Mouse (Mus musculus) heart, embryonic 10.5 days (tissue): ENCODE data around the gene Bach1. TPM values are rescaled to one million over a fixed set of nuclear protein-coding genes. Genes with fewer than 3 reads are reported as not detected.

Source experiments
- DNase-seq: peaks from one replicate; pipeline ENCODE4 v3.0.0-alpha.2; 2017; ENCODE audit warnings: low spot score
- H3K27ac ChIP-seq: fragments of 300-500 bp; sonication (generic); 2 replicates; pipeline ENCODE4 v1.5.1; 2016; ENCODE audit warnings: mild to moderate bottlenecking
- H3K27me3 ChIP-seq: fragments of 300-500 bp; sonication (generic); 2 replicates; pipeline ENCODE4 v1.6.1; 2016; ENCODE audit warnings: mild to moderate bottlenecking; ENCODE audit not compliant: poor library complexity, insufficient read depth, severe bottlenecking
- H3K36me3 ChIP-seq: fragments of 300-500 bp; sonication (generic); 2 replicates; pipeline ENCODE4 v1.6.1; 2016; ENCODE audit warnings: mild to moderate bottlenecking, moderate library complexity
- H3K4me1 ChIP-seq: fragments of 300-500 bp; sonication (generic); 2 replicates; pipeline ENCODE4 v1.6.1; 2016; ENCODE audit warnings: mild to moderate bottlenecking
- H3K4me3 ChIP-seq: fragments of 300-500 bp; sonication (generic); 2 replicates; pipeline ENCODE4 v1.5.1; 2016; ENCODE audit warnings: mild to moderate bottlenecking, moderate library complexity
- H3K9me3 ChIP-seq: fragments of 300-500 bp; sonication (generic); 2 replicates; pipeline ENCODE4 v1.6.1; 2016; ENCODE audit warnings: mild to moderate bottlenecking, moderate library complexity
- WGBS: fragments of 180-500 bp; shearing (Covaris S2); methylation state at CpG from one replicate; pipeline ENCODE4 v1.1.7; 2016; 5-methylcytosine and 5-hydroxymethylcytosine counted together
- polyA plus RNA-seq: library from polyadenylated mRNA; unstranded; fragments of >200 nt; fragmentation: Nextera tagmentation; extraction: Ambion mirVana; gene quantifications from 2 replicates; pipeline ENCODE4 v1.2.1, GENCODE M21; 2016

Bach1 gene
- polyA plus RNA-seq: 8.5 and 9.4 TPM in 2 replicates

DNA sequence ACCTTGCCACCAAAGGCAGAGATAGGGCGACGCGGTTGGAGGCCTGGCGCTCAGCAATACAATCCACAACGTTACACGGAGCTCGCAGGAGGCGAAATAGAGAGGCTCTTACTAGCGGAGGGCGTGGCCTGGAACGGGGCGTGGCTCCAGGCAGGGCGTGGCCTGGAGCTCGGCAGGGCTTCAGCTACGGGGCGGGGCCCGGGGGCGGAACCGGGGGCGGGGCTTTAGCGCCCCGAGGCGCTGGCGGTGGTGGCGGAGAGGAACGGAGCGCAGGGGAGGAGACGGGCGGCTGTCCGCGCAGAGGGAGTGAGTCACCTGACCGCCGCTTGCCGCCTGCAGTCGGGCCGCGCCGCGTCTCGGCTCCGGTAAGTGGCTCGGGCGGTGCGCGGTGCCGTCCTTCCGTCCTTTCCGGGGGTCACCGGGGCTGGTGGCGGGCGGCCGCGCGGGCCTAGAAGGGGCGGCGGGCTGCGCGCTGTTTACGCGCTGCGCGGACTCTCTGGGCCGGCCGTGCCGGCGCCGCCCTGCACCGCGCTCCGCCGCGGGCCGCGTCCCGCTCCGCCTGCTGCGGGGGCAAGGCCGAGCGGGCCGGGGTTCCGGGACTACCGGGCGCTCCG is at the start of gene Bach1:
Gene Bach1 (plus strand): TSS at position 254 of the 614 bp plus-strand sequence.
- DNase-seq: peak; percentile 98
- WGBS: under 1% methylated on average over 82 of the region's 84 CpGs

DNA sequence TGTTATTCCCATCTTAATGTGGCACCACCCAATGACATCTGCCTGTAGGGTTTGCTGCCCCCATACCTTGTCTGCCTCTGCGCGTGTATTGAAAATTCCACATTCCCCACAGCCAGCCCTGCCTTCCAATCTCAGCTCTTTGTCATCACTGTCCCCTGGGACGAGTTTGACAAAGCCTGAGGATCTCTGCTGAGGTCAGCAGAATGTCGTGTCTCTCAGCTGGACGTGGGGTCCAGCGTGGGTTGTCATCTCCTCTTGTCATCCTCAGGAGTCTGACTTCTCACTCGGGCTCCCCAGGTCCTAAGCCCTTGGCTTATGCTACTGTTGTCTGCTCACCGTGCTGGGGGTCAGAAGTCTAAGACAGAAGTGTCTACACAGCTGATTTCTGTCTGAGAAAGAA is 46.4 kb upstream of the Bach1 start:
- DNase-seq: no peak
- 61% methylated on average over 8 of the region's 8 CpGs for WGBS
- H3K4me1 ChIP-seq: no peaks in the 10 kb centered on the region

More for the DNA sequence above, at the start of gene Bach1:
- H3K36me3 ChIP-seq: no peaks in the 10 kb centered on the region
- H3K27me3 ChIP-seq: peaks cover 10% of the 10 kb centered on the region; the same call in 1 of the 2 replicates
- no peaks in the 10 kb centered on the region for H3K9me3 ChIP-seq
- peaks cover 46% of the 10 kb centered on the region for H3K4me1 ChIP-seq
- H3K4me3 ChIP-seq: peak within 1 kb of the TSS; percentile 94
- peak within 1 kb of the TSS; percentile 99 for H3K27ac ChIP-seq

DNA sequence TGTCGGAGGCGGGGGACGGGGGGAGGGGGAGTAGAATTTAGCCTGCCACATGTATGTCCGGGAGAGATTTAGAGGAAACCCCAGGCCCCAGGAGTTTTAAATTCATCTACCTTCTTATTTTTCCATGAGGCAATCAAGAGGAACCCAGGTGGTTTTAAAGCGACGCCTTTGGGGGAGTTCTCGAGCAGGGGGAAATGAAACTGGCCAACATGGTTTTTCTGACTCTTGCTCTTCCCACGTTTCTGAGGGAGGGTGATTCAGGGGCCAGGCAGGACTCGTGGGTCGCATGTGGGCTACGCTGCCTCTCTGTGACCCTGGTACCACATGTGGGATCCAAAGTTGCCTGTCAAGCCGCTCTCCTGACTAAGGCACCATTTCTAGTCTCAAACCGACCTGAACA is 45.8 kb upstream of the Bach1 start:
- H3K9me3 ChIP-seq: no peaks in the 10 kb centered on the region
- H3K36me3 ChIP-seq: no peaks in the 10 kb centered on the region
- H3K4me3 ChIP-seq: no peak overlapping the region
- WGBS: 84% methylated on average over 13 of the region's 13 CpGs
- no peak for DNase-seq
- H3K27ac ChIP-seq: no peak overlapping the region
- no peaks in the 10 kb centered on the region for H3K4me1 ChIP-seq
- H3K27me3 ChIP-seq: no peaks in the 10 kb centered on the region

More for the DNA sequence above, 46.4 kb upstream of the Bach1 start:
- no peaks in the 10 kb centered on the region for H3K27me3 ChIP-seq
- no peak overlapping the region for H3K4me3 ChIP-seq
- H3K9me3 ChIP-seq: no peaks in the 10 kb centered on the region
- no peaks in the 10 kb centered on the region for H3K36me3 ChIP-seq
- no peak overlapping the region for H3K27ac ChIP-seq

DNA sequence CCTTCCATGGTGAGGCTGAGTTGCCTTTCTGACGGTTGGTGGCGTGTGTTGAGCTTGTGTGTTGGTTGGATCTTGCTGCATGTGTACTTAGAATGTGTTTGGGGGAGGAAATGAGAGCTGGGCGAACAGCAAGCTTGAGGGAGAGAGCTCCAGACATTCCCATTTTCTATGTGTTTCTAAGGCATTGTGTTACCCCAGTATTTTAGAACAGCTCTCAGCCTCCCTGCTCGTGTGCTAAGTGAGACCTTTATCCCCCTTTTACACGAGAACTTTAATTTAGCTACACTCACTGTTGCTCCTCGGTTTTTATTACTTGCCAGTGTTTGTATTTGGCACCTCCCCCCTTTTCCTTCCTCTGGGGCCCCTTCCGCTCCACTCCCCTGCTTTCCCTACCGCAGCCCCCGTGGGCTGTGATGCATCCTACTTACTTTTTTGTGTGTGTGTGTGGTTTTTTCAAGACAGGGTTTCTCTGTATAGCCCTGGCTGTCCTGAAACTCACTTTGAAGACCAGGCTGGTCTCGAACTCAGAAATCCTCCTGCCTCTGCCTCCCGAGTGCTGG is 44.6 kb upstream of the Bach1 start:
- WGBS: 76% methylated on average over 11 of the region's 11 CpGs
- peak overlapping the region; percentile 10; the same call in 1 of the 2 replicates for H3K27ac ChIP-seq
- H3K36me3 ChIP-seq: no peaks in the 10 kb centered on the region
- H3K9me3 ChIP-seq: no peaks in the 10 kb centered on the region
- H3K4me3 ChIP-seq: no peak overlapping the region
- no peak for DNase-seq
- no peaks in the 10 kb centered on the region for H3K27me3 ChIP-seq
- no peaks in the 10 kb centered on the region for H3K4me1 ChIP-seq

DNA sequence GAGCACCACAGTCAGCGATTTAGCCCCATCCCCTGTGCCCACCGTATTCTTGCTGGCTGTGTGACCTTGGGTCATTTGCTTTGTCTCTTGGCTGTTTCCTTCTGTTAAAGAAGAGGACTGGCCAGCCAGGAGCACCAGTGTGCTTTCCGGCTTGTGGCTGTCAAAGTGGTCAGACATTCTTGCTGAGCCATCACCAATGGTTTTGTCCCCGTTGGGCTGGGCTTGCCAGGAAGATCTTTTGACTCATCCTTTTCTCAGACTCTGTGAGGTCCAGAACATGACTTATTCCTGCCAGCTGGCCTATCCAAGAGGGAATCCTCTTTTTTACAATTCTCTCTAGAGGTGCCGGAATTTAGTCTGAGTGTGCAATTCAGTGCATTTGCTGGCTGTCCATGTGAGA is 43.7 kb upstream of the Bach1 start:
- no peak overlapping the region for H3K27ac ChIP-seq
- no peaks in the 10 kb centered on the region for H3K9me3 ChIP-seq
- no peaks in the 10 kb centered on the region for H3K36me3 ChIP-seq
- 79% methylated on average over 5 of the region's 5 CpGs for WGBS
- DNase-seq: no peak
- no peaks in the 10 kb centered on the region for H3K4me1 ChIP-seq
- H3K27me3 ChIP-seq: no peaks in the 10 kb centered on the region
- no peak overlapping the region for H3K4me3 ChIP-seq

DNA sequence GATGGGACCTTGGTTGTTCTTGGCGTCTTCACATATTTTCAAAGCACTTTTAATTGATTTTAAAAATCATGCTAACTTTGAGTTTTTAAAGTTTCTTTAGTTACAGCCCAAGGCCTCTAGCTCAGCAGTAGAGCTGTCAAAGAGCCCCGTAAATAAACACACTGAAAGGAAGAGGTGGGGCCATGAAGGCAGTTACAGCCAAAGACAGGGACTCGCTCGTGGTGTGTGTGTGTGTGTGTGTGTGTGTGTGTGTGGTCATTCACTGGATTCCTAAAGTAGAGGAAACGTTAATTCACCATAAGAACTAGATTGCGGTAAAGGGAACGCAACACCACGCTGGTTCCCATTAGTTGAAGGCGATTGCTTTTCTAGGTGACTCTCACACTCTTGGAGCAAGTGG is 43.2 kb upstream of the Bach1 start:
- no peak overlapping the region for H3K4me3 ChIP-seq
- no peak for DNase-seq
- no peaks in the 10 kb centered on the region for H3K36me3 ChIP-seq
- no peaks in the 10 kb centered on the region for H3K27me3 ChIP-seq
- no peaks in the 10 kb centered on the region for H3K4me1 ChIP-seq
- no peak overlapping the region for H3K27ac ChIP-seq
- 78% methylated on average over 9 of the region's 9 CpGs for WGBS
- no peaks in the 10 kb centered on the region for H3K9me3 ChIP-seq

DNA sequence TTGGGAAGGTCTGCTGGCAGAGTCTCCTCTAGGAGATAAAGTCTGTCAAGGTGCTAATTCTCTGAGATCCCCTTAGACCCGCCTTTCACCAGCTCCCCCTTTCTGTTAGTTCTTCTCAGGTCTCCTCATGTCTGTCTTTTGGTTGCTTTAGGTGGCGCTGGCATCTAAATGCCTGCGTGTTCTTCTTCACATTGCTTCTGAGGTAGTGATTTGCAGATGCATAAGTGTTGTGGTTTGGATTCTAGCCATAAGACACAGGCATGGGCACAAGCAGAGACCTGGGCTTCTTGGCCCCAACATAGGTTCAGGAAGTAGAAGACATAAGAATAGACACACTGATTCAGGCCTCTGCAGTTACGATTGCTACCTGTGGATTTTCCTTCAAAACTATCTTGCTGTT is 42.0 kb upstream of the Bach1 start:
- no peak for DNase-seq
- no peak overlapping the region for H3K27ac ChIP-seq
- no peak overlapping the region for H3K4me3 ChIP-seq
- no peaks in the 10 kb centered on the region for H3K9me3 ChIP-seq
- no peaks in the 10 kb centered on the region for H3K36me3 ChIP-seq
- 83% methylated on average over 4 of the region's 4 CpGs for WGBS
- 0 out of 2 replicates have a peak, but pooled peaks cover 2% of the 10 kb centered on the region for H3K4me1 ChIP-seq
- H3K27me3 ChIP-seq: no peaks in the 10 kb centered on the region

DNA sequence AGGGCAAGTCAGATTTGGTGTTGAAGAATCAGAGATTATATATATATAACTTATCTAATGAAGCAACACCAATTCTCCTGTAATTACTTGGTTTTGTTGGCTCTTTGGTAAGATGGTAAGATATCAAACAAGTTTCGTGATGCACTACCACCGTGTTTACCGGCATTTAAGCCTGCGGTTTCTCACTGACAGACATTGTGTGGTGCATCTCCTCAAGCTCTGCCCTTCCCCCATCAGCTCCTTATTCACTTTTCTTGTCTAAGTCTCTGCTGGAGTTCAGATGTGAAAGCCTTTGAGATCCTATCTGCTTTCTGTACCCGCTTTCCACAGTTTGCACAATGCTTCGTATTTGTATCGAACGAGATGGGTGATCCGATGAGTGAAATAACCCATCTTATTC is 41.5 kb upstream of the Bach1 start:
- 0 out of 2 replicates have a peak, but pooled peaks cover 2% of the 10 kb centered on the region for H3K4me1 ChIP-seq
- 91% methylated on average over 9 of the region's 9 CpGs for WGBS
- H3K36me3 ChIP-seq: no peaks in the 10 kb centered on the region
- DNase-seq: no peak
- H3K27ac ChIP-seq: no peak overlapping the region
- no peak overlapping the region for H3K4me3 ChIP-seq
- H3K27me3 ChIP-seq: no peaks in the 10 kb centered on the region
- no peaks in the 10 kb centered on the region for H3K9me3 ChIP-seq

DNA sequence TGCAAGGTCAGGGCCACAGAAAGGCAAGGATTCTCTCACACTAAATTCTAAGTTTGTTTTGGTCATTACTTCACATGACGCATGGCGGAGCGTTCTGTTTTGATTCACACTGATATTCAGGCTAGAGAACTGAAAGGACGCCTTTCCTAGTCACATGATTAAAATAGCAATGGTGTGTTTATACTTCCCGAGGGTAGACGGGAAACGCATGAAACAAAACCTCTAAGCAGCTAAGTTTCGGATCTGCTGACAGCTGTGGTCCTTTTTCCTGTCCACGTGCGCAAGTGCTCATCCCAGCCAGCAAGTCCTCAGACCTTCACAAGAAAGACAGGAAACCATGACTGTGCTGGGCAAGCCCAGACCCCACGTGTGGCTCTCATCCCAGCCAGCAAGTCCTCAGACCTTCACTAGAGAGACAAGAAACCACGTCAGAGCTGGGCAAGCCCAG is 37.7 kb upstream of the Bach1 start:
- H3K4me3 ChIP-seq: no peak overlapping the region
- no peaks in the 10 kb centered on the region for H3K9me3 ChIP-seq
- H3K36me3 ChIP-seq: no peaks in the 10 kb centered on the region
- no peaks in the 10 kb centered on the region for H3K27me3 ChIP-seq
- H3K27ac ChIP-seq: peak overlapping the region; percentile 62
- DNase-seq: no peak
- WGBS: 65% methylated on average over 12 of the region's 12 CpGs
- H3K4me1 ChIP-seq: peaks cover 2% of the 10 kb centered on the region; the same call in 1 of the 2 replicates

DNA sequence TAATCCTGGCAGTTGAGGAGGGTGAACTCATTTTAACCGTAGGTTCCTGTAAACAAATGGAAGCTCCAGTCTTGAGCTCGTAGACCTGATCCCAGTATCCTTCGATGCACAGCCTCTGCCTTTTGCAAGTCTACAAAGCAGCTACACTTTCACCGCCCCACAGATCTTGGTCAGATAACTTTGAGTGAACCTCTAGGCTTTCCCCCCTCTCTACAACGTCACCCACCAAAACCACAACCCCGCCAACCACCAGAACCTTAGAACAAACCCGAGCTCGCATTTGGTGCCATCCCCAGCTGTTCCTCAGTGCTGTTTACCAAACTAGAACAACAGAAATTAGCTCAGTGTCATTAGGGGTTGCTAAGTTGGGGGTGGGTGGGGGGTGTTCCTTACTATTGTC is 37.1 kb upstream of the Bach1 start:
- H3K27ac ChIP-seq: peak overlapping the region; percentile 62

DNA sequence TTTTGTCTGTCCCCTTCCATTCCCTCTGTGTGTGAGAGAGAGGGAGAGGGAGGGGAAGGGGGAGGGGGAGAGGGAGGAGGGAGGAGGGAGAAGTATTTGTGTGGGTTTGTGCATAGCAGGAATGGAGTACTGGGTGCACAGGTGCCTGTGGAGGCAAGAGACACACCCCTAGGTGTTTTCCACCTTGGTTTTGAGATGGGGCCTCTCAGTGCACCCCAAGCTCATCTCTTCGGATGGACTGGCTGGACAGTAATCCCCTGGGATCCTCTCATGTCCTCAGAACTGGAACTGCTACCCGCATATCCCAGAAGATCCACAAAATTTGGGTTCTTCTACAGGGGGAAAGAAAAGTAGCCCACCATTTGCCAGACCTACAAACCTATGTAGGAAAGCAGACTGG is 36.2 kb upstream of the Bach1 start:
- 88% methylated on average over 2 of the region's 2 CpGs for WGBS
- peaks cover 2% of the 10 kb centered on the region; the same call in 1 of the 2 replicates for H3K4me1 ChIP-seq
- no peak for DNase-seq

More for the DNA sequence above, 37.1 kb upstream of the Bach1 start:
- H3K36me3 ChIP-seq: no peaks in the 10 kb centered on the region
- no peaks in the 10 kb centered on the region for H3K27me3 ChIP-seq
- no peak overlapping the region for H3K4me3 ChIP-seq
- H3K9me3 ChIP-seq: no peaks in the 10 kb centered on the region
- H3K4me1 ChIP-seq: peaks cover 2% of the 10 kb centered on the region; the same call in 1 of the 2 replicates
- no peak for DNase-seq
- 85% methylated on average over 8 of the region's 8 CpGs for WGBS

DNA sequence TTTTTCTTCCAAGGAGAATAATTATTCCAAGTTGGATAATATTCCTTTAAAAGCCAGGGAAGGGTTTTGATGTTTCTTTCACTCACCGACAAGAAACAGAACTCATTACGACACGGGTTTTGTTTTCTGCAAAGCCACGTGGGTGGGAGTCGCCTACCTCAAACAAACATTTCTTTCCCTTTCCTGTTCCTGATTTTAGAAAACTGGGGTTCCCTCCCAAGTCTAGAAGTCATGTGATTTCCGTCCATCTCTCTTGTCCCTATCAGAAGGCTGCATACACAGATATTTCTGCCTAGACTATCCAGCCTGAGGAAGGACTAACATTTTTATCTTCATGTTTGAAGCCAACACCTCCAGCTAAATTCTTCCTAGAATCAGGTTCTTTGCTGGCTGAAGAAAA is 34.9 kb upstream of the Bach1 start:
- DNase-seq: no peak
- Histone ChIP-seq H3K9me3 (no peaks in the 10 kb centered on the region), H3K4me3 (no peak overlapping the region), H3K36me3 (no peaks in the 10 kb centered on the region), H3K27me3 (no peaks in the 10 kb centered on the region), H3K4me1 (peaks cover 2% of the 10 kb centered on the region; the same call in 1 of the 2 replicates), H3K27ac (no peak overlapping the region)
- WGBS: 55% methylated on average over 6 of the region's 6 CpGs

More for the DNA sequence above, 36.2 kb upstream of the Bach1 start:
- no peaks in the 10 kb centered on the region for H3K9me3 ChIP-seq
- H3K27me3 ChIP-seq: no peaks in the 10 kb centered on the region
- no peak overlapping the region for H3K27ac ChIP-seq
- no peaks in the 10 kb centered on the region for H3K36me3 ChIP-seq
- no peak overlapping the region for H3K4me3 ChIP-seq

DNA sequence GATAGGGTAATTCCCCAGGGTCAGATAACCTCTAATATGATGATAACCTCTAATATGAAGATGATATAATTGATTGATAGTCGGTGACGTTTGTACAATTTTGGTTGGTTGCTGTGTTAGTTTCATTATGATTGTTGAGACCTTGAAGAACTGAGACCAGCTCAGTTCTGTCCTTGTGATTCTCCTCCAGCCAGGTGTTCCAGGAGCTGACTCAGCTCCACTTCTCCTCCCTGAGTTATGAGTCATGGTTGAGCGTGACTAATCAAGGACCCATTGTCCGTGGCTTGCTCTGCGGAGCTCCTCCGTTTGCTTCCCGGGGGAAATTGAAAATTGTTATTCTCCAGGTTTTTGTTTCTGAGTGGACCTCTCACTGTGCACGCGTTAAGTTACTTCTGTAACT is 33.5 kb upstream of the Bach1 start:
- Histone ChIP-seq H3K4me3 (no peak overlapping the region), H3K27ac (no peak overlapping the region), H3K27me3 (no peaks in the 10 kb centered on the region), H3K36me3 (no peaks in the 10 kb centered on the region), H3K4me1 (peaks cover 2% of the 10 kb centered on the region; the same call in 1 of the 2 replicates), H3K9me3 (no peaks in the 10 kb centered on the region)
- 75% methylated on average over 9 of the region's 9 CpGs for WGBS
- no peak for DNase-seq
